Mouse (Mus musculus): Measurements from ENCODE around the gene Eml1.

- TF ChIP-seq POLR2A (IDR thresholded peaks at IDR 0.05; ENCODE audit: insufficient read depth, low read depth, low read length): no peak
- no peak for TF ChIP-seq CTCF (IDR thresholded peaks at IDR 0.05; ENCODE audit: insufficient read depth, low read depth, low read length)
These were observed 144.7 kb downstream of the Eml1 start for GRCm38 (mm10) chr12:108515464-108515863.

All from olfactory bulb, adult 2 months (tissue).